Mouse (Mus musculus): Measurements from ENCODE around the gene Sec63.

- TF ChIP-seq POLR2A (IDR thresholded peaks at IDR 0.05; ENCODE audit: low read depth, low read length) (no peak), CTCF (IDR thresholded peaks at IDR 0.05; ENCODE audit: extremely low read depth, insufficient read length, insufficient replicate concordance, low read depth, low read length) (no peak)
Observed at GRCm38 (mm10) chr10:42861446-42861845, 100.2 kb downstream of the Sec63 start.
